Mouse (Mus musculus): Measurements from ENCODE around the gene Fbxw16. TPM values are rescaled to one million over a fixed set of nuclear protein-coding genes. Genes with fewer than 3 reads are reported as not detected.

The Fbxw16 gene
- polyA plus RNA-seq (2017; shearing (Covaris generic)), result not detected

DNA sequence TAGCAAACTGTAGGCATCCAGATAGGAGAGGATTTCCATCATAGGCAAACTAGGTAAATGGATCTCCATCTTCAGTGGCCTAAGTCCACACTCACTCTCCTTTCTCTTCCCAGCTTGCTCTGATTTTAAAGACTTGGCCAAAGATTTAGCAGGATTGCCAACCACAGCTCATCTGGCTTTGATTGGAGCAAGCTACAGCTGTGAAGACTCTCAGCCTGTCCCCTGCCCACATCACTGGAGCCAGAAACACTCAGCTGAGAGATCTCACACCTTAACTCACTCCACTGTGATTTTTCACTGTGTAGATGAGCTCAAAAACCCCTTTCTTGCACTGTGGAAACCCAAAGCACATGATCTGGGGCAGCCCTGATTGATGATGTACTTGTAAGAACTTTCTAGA is at the start of gene Fbxw16:
Fbxw16 (minus strand) TSS at position 101 of the 400 bp plus-strand sequence.

DNA sequence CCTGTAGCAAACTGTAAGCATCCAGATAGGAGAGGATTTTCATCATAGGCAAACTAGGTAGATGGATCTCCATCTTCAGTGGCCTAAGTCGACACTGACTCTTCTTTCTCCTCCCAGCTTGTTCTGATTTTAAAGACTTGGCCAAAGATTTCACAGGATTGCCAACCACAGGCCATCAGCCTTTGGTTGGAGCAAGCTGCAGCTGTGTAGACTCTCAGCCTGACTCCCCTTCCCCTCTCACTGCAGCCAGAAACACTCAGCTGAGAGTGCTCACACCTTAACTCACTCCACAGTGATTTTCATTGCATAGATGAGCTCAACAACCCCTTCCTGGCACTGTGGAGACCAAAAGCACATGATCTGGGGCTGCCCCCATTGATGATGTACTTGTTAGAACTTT is 46.8 kb upstream of the Fbxw16 start, which contains the start of gene Fbxw19:
Fbxw19 (minus strand) TSS at position 101 of the 400 bp plus-strand sequence.

DNA sequence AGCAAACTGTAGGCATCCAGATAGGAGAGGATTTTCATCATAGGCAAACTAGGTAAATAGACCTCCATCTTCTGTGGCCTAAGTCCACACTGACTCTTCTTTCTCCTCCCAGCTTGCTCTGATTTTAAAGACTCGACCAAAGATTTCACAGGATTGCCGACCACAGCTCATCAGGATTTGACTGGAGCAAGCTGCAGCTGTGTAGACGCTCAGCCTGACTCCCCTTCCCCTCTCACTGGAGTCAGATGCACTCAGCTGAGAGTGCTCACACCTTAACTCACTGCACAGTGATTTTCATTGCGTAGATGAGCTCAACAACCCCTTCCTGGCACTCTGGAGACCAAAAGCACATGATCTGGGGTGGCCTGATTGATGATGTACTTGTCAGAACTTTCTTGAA is 44.7 kb downstream of the Fbxw16 start, which contains the start of gene Fbxw22:
Fbxw22 (minus strand) TSS at position 101 of the 400 bp plus-strand sequence.

Other genes with a start within 250 kb of the Fbxw16 start
- 1 to 10 TPM in 1 of 2 experiments, not detected in 1; 1.1 TPM for gene Fbxw20, start 214.4 kb downstream of the Fbxw16 start, polyA plus RNA-seq (2017; shearing (Covaris generic))
- under 1 TPM; 0.55 to 0.81 TPM for gene Fbxw14, start 161.5 kb downstream of the Fbxw16 start, polyA plus RNA-seq (2017; shearing (Covaris generic))
- under 1 TPM; 0.12 to 0.77 TPM for gene Fbxw28, start 109.5 kb downstream of the Fbxw16 start, polyA plus RNA-seq (2017; shearing (Covaris generic))
- under 1 TPM in 1 of 2 experiments, not detected in 1; 0.54 TPM for gene Fbxw22, start 44.8 kb downstream of the Fbxw16 start, polyA plus RNA-seq (2017; shearing (Covaris generic))
- gene Fbxw19, start 46.7 kb upstream of the Fbxw16 start, polyA plus RNA-seq (2017; shearing (Covaris generic)), result under 1 TPM in 1 of 2 experiments, not detected in 1; 0.51 TPM
- under 1 TPM in 1 of 2 experiments, not detected in 1; 0.38 TPM for gene Fbxw15, start 119.1 kb upstream of the Fbxw16 start, polyA plus RNA-seq (2017; shearing (Covaris generic))
- under 1 TPM in 1 of 2 experiments, not detected in 1; 0.32 TPM for gene Fbxw24, start 176.9 kb upstream of the Fbxw16 start, polyA plus RNA-seq (2017; shearing (Covaris generic))
- gene Fbxw25, start 215.5 kb upstream of the Fbxw16 start, polyA plus RNA-seq (2017; shearing (Covaris generic)), result not detected

All from inflammation-experienced regulatory T-cells (primary cell).